ENCODE assay signal across 8 mouse cellular contexts in genomic region chr15:82274593-82274926, GRCm38 (mm10). TPM values are rescaled to one million over a fixed set of nuclear protein-coding genes. Genes with fewer than 3 reads are reported as not detected.
A peak's percentile ranks its signal among the peaks of the same experiment; 100 is the strongest.
DNase-seq lines count a peak whose midpoint lies in the region; ATAC-seq and TF ChIP-seq lines count a peak whose summit lies in the region.

Gene Sept3 (plus strand): TSS chr15:82274893.

- peaks cover 92% of the 10 kb centered on the region for H3K27me3 ChIP-seq in megakaryocyte, embryonic 14.5 days (replicated peaks)
- peaks cover 39% of the 10 kb centered on the region for H3K27me3 ChIP-seq in limb, embryonic 13.5 days
- no peaks in the 10 kb centered on the region for H3K27me3 ChIP-seq in stomach, postnatal 0 days (ENCODE audit: control insufficient read depth, insufficient read depth, low read length)

- no peak for DNase-seq in adrenal gland, postnatal 4 days (ENCODE audit: low spot score in 2 of 2)
- DNase-seq in adrenal gland, postnatal 10 days = no peak
- no peak for DNase-seq in stomach, postnatal 0 days (ENCODE audit: low spot score)
- no peak for DNase-seq in cerebellum, adult 11-12 months

- H3K4me1 ChIP-seq in megakaryocyte, embryonic 14.5 days = peaks cover 35% of the 10 kb centered on the region
- H3K4me1 ChIP-seq in limb, embryonic 13.5 days = peaks cover 19% of the 10 kb centered on the region
- H3K4me1 ChIP-seq in stomach, postnatal 0 days (replicated peaks; ENCODE audit: control insufficient read depth, insufficient read depth) = no peaks in the 10 kb centered on the region; the same call in 1 of the 2 replicates

- peak within 1 kb of the TSS; percentile 95 for H3K4me2 ChIP-seq in limb, embryonic 13.5 days (replicated peaks)
- peak within 1 kb of the TSS; percentile 82 for H3K4me2 ChIP-seq in stomach, postnatal 0 days (replicated peaks; ENCODE audit: low read depth)

- TF ChIP-seq CTCF in stomach, postnatal 0 days (IDR thresholded peaks at IDR 0.05; ENCODE audit: low read depth) = no peak

- TF ChIP-seq EP300 in stomach, postnatal 0 days (optimal IDR thresholded peaks at IDR 0.05) = no peak

- no peak for ATAC-seq in megakaryocyte, adult 5-6 weeks (ENCODE audit: poor library complexity, severe bottlenecking)
- ATAC-seq in limb, embryonic 13.5 days (ENCODE audit: low FRiP score, low read depth) = no peak
- no peak for ATAC-seq in stomach, postnatal 0 days (ENCODE audit: low FRiP score, low TSS enrichment)
- no peak for ATAC-seq in granulocyte monocyte progenitor cell, adult 5-6 weeks (replicated peaks; ENCODE audit: poor library complexity, severe bottlenecking)

- no peaks in the 10 kb centered on the region for H3K9me3 ChIP-seq in megakaryocyte, embryonic 14.5 days
- H3K9me3 ChIP-seq in limb, embryonic 13.5 days = no peaks in the 10 kb centered on the region
- H3K9me3 ChIP-seq in stomach, postnatal 0 days (ENCODE audit: control insufficient read depth, low read length) = no peaks in the 10 kb centered on the region

- WGBS in limb, embryonic 13.5 days = 35% methylated on average over 6 of the region's 6 CpGs
- 24% methylated on average over 6 of the region's 6 CpGs for WGBS in stomach, postnatal 0 days

- H3K36me3 ChIP-seq in megakaryocyte, embryonic 14.5 days (replicated peaks; ENCODE audit: low read length) = no peaks in the 10 kb centered on the region
- peaks cover 8% of the 10 kb centered on the region for H3K36me3 ChIP-seq in limb, embryonic 13.5 days
- H3K36me3 ChIP-seq in stomach, postnatal 0 days (ENCODE audit: control insufficient read depth, insufficient read depth, low read length) = no peaks in the 10 kb centered on the region

- peak within 1 kb of the TSS; percentile 87 for H3K4me3 ChIP-seq in megakaryocyte, embryonic 14.5 days (replicated peaks)
- H3K4me3 ChIP-seq in limb, embryonic 13.5 days = peak within 1 kb of the TSS; percentile 66
- peak within 1 kb of the TSS; percentile 47 for H3K4me3 ChIP-seq in stomach, postnatal 0 days (ENCODE audit: low read depth, low read length)

- H3K27ac ChIP-seq in limb, embryonic 13.5 days = no peak within 1 kb of the TSS
- H3K27ac ChIP-seq in stomach, postnatal 0 days (replicated peaks) = no peak within 1 kb of the TSS

- peak within 1 kb of the TSS; percentile 81 for H3K9ac ChIP-seq in limb, embryonic 13.5 days
- peak within 1 kb of the TSS; percentile 52 for H3K9ac ChIP-seq in stomach, postnatal 0 days (ENCODE audit: low read length)

RNA-seq across cellular contexts. Expression of gene Sept3, which starts in this region (rescaled TPM):
- 10 to 100 TPM; 13.3 to 17.7 TPM for total RNA-seq in adrenal gland, postnatal 4 days (2021)
- total RNA-seq in adrenal gland, postnatal 10 days (2021) = 1 to 10 TPM; 3.5 to 6.0 TPM
- polyA plus RNA-seq in megakaryocyte, embryonic 14.5 days (2012; ENCODE audit: insufficient read depth, low replicate concordance) = 0.62 TPM in 1 of 2 replicates, not detected in the other
- 0.11 TPM in 1 of 2 replicates, not detected in the other for total RNA-seq in megakaryocyte, adult 5-6 weeks (2015)
- 0.08 TPM in 1 of 2 replicates, not detected in the other for total RNA-seq in megakaryocyte, adult 5-6 weeks (2017)
- polyA plus RNA-seq in limb, embryonic 13.5 days (2015; fragmentation: Nextera tagmentation; extraction: Ambion mirVana) = 25.6 and 26.1 TPM in 2 replicates
- 2.1 and 2.9 TPM in 2 replicates for polyA plus RNA-seq in stomach, postnatal 0 days (2015; fragmentation: Nextera tagmentation; extraction: Ambion mirVana)
- total RNA-seq in granulocyte monocyte progenitor cell, adult 5-6 weeks (2014; fragmentation: Nextera tagmentation) = 0.28 and 1.1 TPM in 2 replicates
- total RNA-seq in granulocyte monocyte progenitor cell, adult 5-6 weeks (2017) = 0.13 and 0.67 TPM in 2 replicates
